Mouse (Mus musculus) T-helper 17 cell (primary cell): ENCODE measurements at regions not wholly inside any gene's neighbourhood (a gene's known extent, or its start where the extent isn't known, plus 50 kb on each side); places are given as distances from the start of the nearest gene placed in this dataset.

ENCODE experiments used
- in situ Hi-C, 2 experiments: fragments of 300-600 bp; cut with MboI, MseI; formaldehyde crosslinking; loops; 1 replicate in 1 of 2; 2 replicates in 1 of 2; pipeline ENCODE4 v1.15.1; 2025; ENCODE audit warnings: high pct_unique_total_duplicates in 2 of 2

DNA sequence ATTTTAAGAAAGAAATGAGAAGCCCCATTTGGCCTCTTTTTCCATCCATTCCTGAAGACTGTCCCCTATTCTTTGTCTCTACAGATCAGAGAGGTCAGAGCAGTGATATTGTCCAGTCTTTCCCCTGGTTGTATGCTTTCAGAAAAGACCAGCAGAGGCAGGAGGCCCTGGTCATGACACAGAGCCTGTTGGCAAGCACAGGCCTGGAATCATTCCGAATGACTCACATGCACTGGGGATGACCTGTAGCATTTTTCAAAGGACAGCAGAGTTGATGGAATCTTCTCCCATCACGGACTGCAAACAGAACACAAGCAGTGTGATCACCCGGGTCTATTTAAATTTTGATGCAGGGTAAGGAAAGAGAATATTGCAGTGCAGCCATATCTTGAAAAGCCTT, 50.2 kb upstream of the Nxt1 start:
- in situ Hi-C loops, result loop anchor here (10.0 kb wide), 2 partner anchors 487 to 653 kb away; no protein-coding TSS in a partner anchor

DNA sequence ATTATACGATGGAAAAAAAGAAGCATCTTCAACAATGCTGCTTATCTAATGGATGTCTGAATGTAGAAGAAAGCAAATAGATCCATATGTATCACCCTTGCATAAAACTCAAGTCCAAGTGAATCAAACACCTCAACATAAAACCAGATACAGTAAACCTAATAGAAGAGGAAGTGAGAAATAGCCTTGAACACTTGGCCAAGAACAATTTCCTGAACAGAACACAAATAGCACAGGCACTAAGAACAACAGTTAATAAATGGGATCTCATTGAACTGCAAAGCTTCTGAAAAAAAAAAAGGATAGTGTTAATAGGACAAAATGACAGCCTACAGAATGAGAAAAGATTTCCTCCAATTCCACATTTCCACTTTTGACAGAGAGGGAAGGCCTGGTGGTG, 60.5 kb upstream of the Nxt1 start:
- in situ Hi-C loops, result no loop called here

DNA sequence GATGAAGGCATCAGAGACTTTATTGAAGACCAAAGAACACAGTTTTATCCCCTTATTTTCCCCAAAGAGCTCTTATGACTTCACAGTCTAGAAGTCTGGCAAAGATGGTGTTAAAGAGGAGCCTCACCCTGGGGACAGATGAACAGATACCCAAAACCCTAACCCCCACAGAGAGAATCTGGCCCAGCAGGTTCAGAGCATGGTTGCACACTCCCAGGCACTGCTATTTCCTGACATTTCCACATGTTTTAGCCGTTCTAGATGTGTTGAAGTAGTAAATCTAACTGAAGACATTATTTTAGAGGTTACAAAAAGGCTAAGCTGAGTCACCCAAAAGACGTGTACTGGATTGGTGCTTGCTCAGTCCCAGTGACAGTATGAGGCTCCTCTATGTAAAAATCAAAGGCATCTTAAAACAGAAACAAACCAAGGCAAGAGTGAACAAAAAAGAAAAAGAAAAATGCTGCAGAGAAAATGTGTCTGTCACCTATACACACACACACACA, 66.9 kb upstream of the Nxt1 start:
- in situ Hi-C loops, result loop anchor here in 1 of 2 experiments (10.0 kb wide), 1 partner anchor 1011 kb away; no protein-coding TSS in a partner anchor

DNA sequence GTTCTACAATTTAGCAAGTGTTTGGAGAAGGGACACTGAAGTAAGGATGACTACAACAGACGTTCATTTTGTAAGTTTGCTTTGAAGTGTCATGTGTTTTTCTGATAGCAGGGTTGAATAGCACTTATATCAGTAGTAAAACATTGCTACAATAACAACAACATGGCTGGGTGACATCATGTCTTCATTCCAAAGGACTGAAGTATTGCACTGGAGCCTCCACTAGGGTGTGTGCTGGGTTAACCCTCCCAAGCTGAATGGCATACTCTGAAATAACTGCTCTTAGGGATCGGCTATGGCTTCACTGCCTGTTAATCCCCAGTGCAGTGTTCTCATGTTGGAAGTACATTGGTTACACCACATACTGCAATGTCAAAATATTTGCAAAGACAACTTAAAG, 68.5 kb upstream of the Nxt1 start:
- in situ Hi-C loops, result loop anchor here in 1 of 2 experiments (10.0 kb wide), 1 partner anchor 1009 kb away; no protein-coding TSS in a partner anchor

DNA sequence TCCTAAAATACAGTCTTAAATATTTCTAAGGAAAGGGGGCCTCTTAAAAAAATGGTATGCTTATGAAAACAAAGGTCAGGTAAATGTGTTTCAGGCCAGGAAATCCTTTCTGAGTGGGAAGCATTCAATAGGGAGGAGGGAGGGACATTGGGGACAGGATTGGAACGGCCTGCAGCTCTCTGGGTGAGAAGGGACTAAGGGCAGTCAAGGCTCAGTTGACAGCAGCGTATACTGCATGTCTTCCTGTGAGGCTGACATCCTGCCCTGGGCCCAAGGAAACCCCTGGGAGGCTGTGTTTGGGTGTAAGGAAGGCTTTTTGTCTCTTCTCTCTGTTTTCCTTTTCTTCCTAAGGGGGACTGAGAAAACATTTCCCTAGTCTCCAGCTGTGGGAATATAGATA, 69.1 kb upstream of the Nxt1 start:
- in situ Hi-C loops, result loop anchor here in 1 of 2 experiments (10.0 kb wide), 1 partner anchor 1009 kb away; no protein-coding TSS in a partner anchor

DNA sequence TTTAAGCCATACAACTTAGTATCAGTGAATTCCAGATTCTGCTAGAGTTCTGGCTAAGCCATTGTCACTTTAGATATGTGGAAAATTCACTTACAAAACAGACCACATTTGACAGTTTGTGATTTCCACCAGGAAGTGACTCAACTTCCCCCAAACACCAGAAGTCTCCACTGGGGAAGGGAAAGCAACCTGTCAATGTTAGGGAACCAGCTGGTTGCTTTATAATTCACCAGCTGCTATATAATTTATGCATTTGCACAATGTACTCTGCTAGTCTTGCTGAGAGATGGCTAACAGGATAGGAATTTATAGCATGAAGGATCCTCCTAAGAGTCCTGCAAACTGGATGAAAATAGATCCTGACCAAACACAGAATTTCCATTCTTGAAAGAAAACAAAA, 72.9 kb upstream of the Nxt1 start:
- in situ Hi-C loops, result no loop called here

DNA sequence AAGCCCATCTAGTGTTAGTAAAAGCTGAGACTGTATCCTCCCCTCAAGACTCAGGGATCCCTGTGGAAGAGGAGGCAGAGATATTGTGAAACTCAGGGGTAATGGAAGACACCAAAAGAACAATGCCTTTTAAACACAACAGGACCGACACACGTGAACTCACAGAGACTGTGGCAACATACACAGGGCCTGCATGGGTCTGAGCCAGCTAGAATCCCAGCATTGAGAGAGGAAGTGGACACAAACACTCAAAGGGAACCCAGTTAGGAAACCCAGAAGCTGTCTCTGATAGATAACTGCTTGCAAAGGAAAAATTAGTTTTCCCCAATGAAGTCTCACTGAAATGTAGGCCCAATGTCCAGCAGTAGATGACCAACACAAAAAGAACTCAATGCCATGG, 75.4 kb upstream of the Nxt1 start:
- in situ Hi-C loops, result no loop called here

DNA sequence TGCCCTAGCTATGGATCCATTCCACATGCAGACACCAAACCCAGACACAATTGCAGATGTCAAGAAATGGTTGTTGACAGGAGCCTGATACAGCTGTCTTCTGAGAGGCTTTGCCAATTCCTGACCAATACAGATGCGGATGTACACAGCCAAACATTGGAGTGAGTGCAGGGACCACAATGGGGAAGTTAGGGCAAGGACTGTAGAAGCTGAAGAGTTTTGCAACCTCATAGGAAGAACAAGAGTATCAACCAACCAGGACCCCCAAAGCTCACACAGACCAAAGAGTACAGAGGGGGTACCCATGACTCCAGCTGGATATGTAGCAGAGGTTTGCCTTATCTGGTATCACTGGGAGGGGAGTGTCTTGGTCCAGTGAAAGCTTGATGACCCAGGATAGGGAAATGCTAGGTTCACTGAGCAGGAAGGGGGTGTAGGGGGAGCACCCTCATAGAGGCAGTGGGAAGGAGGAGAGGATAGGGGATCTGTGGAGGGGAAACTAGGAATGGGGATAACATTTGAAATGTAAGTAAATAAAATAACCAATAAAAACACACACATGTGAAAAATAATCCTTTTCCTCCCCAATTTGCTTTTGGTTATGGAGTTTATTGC, 86.6 kb upstream of the Nxt1 start:
- in situ Hi-C loops, result no loop called here

DNA sequence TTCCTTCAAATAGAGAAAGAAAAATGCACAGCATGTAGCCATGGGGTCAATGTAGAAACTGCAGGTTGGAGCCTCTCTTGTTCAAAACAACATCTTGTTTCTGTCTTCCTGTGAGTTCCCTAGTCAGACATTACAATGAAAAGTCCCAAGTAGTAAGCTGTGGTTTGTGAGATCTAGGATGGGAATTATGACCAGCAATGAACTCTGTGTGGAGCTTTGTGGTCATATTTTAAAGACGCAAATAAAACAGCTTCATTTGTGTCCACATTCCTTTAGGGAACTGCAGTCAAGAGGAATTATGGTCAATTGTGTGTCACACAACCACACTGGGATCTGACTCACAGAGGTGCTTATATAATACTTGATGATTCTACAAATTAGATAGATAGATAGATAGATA, 90.2 kb upstream of the Nxt1 start:
- in situ Hi-C loops, result no loop called here

DNA sequence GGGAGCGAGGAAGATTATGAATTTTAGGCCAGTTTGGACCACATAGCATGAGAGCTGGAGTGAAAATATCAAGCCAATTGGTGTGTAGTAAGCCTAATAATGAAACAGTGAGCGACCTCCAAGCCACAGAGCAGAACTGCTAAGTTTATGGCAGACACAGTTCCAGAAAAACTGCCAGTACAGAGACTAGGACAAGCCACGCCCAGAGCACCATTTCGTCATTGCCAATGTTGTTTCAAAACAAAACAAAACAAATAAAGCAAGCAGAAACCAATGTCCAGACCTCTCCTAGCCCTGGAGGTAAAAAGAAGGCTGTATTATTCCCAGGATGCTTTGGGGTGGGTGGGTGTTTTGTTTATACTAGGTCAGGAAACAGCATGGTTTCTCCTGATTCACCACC, 90.7 kb upstream of the Nxt1 start:
- in situ Hi-C loops, result no loop called here

DNA sequence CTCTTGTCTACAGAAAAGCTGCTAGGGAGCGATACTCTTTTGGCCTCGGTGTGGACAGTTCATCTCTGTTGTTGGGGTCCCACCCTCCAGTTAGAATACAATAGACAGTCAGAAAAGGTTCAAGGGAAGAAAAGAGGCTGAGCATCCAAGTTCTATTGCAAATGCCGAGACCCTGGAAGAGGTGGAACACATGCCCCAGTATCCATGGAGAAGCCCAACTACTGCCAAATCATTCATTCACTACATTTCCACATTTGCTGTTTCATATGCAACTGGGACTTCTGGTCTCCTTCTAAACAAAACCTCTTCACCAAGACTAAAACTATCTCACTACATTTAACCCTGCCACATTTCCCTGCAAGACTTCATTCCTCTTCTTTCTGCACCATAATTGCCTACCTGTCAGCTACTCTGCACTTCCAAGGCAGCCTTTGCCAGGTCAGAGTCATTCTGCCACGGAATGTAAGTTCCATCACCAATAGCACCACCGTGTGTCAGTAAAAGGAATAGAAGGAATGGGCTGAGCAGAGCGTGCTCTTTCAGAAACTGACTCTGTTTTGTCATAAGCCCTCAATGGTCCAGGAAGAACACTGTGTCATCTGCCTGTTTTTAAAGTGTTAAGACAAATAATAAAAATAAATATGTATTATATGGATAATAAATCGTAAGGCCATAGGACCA, 92.0 kb upstream of the Nxt1 start:
- in situ Hi-C loops, result no loop called here

DNA sequence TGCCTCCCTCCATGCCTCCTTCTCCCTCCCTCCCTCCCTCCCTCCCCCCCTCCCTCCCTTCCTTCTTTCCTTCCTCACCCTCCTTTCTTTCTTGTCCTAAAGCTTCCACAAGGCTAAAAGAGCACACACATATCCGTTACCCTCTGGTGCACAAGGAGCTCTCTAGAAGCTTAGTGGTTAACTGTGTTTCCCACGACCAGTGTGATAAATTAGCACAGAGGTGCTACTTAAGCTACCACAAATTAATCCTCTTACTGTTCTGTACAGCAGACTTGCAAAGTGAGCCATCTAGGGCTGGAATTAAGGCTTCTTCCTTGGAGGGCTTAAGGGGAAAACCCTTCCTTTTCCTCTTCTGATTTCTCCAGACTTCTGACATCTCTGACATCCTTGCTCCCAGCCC, 92.8 kb upstream of the Nxt1 start:
- in situ Hi-C loops, result loop anchor here (5.0 kb wide), 2 partner anchors 83 to 172 kb away; partner anchors contain the start of gene Thbd (in 1 of the 2)

DNA sequence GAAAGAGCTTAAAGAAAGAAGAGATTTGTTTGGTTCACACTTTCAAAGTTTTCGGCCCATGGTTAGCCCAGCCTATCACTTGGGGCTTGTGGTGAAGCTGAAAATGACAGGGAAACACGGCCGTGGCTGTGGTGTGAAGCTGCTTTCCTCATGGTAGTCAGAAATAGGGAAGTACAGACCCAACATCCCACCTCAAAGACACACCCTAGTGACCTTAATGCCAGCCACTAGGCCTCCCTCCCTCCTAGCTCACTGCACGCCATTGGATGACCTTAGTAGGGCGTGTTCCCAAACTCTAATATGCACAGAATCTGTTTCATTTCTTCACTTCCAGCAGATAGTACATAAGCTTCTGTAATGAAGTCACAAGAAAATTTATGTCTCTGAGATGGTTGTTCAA, 93.4 kb upstream of the Nxt1 start:
- in situ Hi-C loops, result loop anchor here (5.0 kb wide), 2 partner anchors 83 to 172 kb away; partner anchors contain the start of gene Thbd (in 1 of the 2)

DNA sequence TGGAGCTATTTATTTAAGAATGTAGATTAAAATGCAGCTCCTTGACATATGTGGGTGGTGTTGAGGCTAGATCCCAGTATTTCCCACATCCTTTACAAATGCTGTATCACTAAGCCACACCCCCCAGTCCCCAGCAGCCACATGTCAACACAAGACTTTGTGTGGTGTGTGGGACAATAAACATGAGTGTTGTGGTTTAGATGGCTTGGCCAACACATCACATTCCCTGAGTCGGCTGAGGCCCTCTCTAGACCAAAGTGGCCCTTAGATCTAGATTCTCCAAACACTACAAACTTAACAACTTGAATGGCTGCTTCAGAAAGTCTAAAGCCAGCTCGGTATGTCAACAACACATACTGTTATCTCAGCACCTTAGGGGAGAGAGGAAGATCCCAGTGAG, 94.2 kb upstream of the Nxt1 start:
- in situ Hi-C loops, result loop anchor here (5.0 kb wide), 2 partner anchors 84 to 171 kb away; partner anchors contain the start of gene Thbd (in 1 of the 2)

DNA sequence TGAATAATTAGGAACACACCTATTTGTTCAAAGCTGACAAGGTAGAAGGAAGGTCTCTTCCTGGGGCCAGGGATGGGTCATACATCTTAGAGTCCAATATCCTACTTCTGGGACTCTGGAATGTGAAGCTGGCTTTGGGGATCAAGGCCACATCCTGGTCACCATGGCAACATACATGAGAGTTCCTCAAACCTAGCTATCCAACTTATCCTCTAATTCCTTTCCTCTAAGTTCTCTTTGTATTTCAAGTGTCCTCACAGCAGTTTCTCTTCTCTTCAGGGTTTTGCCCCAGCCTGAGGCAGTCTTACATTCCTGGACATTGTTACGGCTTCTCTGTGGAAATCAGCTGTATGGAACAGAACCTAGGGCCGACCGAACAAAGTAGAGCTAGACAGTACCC, 97.0 kb upstream of the Nxt1 start:
- in situ Hi-C loops, result loop anchor here (5.0 kb wide), 2 partner anchors 87 to 168 kb away; partner anchors contain the start of gene Thbd (in 1 of the 2)

DNA sequence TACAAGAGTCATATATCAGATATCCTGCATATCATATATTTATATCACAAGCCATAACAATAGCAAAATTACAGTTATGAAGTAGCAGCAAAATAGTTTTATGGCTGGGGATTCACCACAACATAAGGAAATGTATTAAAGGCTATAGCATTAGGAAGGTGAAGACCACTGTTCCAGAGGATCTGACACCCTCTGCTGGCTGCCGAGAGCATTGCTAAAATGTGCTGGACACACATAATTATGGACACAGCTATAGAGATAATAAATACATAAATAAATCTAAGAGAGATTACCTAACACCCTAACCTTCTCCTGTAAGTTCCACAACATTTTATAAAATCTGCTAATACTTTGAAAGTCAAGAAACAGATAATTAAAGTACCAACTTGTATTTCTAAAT, 100.2 kb upstream of the Nxt1 start:
- in situ Hi-C loops, result no loop called here

DNA sequence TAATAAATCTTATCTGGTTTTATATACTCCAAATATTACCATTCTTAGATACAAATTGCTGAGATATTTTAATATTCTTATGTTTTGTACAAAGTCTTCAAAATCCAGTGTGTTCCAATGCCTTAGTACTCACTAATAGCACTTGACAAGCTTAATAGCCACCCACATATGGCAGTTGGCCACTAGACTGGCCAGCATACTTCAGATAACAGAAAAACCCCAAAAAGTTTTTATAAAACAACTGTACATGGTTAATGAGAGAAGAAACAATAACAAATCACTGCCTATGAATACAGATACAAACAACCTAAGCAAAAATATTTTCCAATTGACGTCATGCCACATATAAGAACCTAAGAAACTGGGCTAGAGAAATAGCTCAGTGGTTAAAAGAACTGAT, 100.8 kb upstream of the Nxt1 start:
- in situ Hi-C loops, result no loop called here

DNA sequence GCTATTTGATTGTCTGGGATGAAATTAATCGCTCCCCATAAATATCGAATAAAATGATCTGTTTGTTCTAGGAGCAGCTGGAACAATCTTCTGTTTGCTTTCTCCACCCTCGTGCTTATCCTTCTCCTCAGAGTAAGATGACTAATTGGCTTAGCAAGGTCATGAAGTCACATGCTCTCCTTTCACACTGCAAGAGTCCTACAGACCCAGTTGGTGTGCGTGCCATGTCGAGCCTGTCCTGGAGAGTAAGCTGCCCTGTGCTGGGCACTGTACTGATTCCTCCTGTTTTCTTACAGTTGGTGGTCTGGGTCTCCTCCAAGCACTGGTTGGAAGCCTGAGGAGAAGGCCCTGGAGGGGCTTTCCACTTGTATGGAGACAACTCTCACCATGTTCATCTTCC, 101.4 kb upstream of the Nxt1 start:
- in situ Hi-C loops, result no loop called here

DNA sequence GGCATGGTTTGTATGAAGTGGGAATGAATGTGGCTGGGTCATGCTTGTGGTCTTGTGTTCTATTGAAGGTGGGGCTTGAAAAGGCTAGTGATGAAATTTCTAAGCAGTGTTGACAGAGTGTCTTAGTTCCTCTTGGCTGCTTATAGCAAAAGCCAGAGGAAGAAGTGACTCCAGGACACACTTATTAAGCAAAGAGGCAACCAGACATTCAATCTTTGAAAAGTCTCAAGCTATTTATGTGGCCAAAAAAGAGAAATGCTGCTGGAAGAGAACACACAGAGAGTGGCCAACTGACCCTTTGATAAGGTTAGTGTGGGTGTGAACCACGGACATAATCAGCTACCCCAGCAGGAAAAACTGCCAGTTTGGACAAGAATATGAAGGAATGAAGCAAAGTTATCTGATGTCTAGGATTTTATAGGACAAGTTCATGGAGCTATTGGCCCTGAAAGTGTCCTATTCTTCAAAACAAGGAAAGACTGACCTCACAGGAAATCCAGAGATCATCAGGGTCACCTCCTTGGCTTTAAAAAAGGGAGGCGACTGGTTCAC, 104.4 kb upstream of the Nxt1 start:
- in situ Hi-C loops, result no loop called here

DNA sequence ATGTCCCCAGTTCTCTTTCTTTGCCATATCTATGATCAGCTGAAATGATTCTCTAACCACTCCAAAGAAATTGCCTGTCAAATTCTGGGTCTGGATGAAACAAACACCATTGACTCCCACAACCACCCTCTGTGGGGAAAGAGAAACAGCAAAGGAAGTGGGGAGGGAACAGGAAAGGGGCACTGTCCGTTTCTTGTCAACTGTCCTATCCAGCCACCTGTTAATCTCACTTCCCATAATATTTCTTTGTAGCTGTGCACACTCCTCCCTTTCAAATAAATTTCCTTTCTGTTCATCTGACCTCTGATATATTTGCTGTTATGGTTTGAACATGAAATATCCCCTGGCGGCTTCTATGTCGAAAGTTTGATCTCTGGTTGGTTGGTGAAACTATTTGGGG, 109.0 kb upstream of the Nxt1 start:
- in situ Hi-C loops, result no loop called here

DNA sequence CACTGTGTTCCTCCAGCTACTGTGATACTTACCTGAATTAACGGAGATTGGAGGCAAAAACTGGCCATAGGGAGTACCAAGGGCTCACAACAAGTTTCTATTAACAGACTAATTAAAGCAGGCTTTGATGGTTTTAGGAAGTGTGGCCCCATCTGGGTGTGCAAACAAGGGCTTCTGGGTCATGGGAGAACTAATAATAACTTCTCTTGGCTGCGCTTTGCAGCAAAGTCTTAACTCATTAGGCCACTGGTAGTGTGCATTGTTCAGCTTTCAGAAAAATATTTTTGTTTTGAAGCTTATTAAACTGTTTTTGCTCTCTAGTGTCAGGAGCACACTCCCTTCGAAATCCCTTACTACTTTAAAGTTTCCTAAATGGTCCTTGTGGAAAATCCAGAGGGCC, 110.4 kb upstream of the Nxt1 start:
- in situ Hi-C loops, result no loop called here

DNA sequence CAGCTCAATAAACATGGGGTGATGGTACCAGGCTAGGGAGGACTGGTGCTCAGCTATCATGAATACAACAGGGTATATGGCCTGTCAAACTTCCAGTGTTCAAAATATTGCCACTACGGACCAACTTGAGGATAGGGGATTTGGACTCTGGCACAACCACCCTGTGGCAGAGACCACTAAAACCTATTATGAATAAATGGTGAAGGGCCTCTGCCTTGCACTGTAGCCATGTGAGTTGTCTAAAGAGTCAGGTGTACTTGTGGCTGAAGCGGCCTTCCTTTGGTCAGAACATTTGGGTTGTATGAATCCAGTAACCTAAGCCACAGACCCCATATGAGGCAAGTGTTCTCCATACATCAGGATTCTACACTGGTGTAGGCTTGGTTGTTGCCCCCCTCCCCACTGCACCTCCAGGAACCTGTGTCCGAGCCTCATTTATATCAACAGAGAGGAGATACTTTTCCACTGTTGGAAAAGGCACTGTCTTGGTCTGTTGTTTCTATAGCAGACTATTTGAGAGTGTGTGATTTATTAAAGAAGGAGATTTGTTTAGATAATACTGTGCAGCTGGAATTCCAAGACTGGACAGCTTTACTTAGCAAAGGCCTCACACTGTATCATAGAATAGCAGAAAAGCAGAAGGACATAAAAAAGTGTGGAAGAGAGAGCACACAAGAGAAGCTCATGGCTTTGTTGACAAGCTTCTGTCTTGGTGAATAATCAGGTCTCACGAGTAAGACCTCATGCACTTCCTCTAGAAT, 112.2 kb upstream of the Nxt1 start:
- in situ Hi-C loops, result no loop called here
